Mouse (Mus musculus): ENCODE data around the gene Shh. TPM values are rescaled to one million over a fixed set of nuclear protein-coding genes. Genes with fewer than 3 reads are reported as not detected.

Gene Shh
- polyA plus RNA-seq, 1 experiment, result not detected

DNA sequence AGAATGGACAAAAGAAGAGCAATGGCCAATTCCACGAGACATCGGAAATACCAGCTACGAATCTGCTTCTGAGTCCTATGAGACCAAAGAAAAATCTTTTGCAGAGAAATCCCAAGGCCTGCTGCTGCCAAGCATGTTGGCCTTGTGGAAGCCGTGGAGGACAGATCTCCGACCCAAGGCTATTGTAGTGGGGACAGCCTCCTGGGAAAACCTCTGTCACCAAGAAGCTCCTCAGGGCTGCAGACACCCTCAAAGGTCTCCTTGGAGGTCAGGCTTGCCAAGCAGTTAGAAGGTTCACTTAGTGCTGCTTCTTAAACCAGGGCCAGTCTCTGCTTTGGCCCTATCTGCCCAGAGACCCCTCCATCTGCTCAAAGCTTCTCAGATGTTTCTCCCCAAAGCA is 11.3 kb downstream of the Shh start:
- H3K4me3 ChIP-seq (replicated peaks; ENCODE audit: control insufficient read depth, low read depth, low read length), result no peak overlapping the region
- no peaks in the 10 kb centered on the region for H3K4me1 ChIP-seq (ENCODE audit: control insufficient read depth, insufficient read depth, low read length)
- WGBS, result 85% methylated on average over 5 of the region's 5 CpGs
- H3K27ac ChIP-seq (ENCODE audit: control insufficient read depth, insufficient read depth, low read depth, low read length, poor library complexity), result no peak overlapping the region
- TF ChIP-seq CTCF (IDR thresholded peaks at IDR 0.05; ENCODE audit: control insufficient read depth, insufficient read depth, low read length) (no peak), POLR2A (IDR thresholded peaks at IDR 0.05; ENCODE audit: borderline replicate concordance, control insufficient read depth, low read depth, low read length) (no peak)

DNA sequence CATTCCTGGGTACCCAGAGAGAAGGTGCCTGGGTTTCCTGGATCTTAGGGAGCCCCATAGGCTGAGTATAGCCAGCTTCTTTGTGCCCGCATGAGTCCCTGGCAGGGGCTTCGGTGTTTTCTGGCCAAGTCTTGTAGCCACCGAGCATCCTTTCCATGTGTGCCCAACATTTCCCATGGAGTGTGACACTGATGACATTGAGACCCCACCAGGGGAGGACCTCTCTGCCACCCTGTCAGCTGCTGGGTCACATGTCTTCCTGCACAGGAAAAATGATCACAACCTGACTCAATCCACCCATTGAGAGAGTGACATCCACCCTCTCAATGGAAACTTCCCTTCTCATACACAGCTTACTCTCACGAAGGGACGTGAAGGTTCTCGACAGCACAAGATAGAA is 12.5 kb downstream of the Shh start:
- H3K4me3 ChIP-seq (replicated peaks; ENCODE audit: control insufficient read depth, low read depth, low read length), result no peak overlapping the region
- H3K4me1 ChIP-seq (ENCODE audit: control insufficient read depth, insufficient read depth, low read length), result no peaks in the 10 kb centered on the region
- no peak overlapping the region for H3K27ac ChIP-seq (ENCODE audit: control insufficient read depth, insufficient read depth, low read depth, low read length, poor library complexity)
- no peak for TF ChIP-seq POLR2A (IDR thresholded peaks at IDR 0.05; ENCODE audit: borderline replicate concordance, control insufficient read depth, low read depth, low read length)
- TF ChIP-seq CTCF (IDR thresholded peaks at IDR 0.05; ENCODE audit: control insufficient read depth, insufficient read depth, low read length), result no peak
- 72% methylated on average over 6 of the region's 6 CpGs for WGBS

GRCm38 (mm10) chr5:28453523-28453922 is 13.5 kb downstream of the Shh start:
- TF ChIP-seq POLR2A (IDR thresholded peaks at IDR 0.05; ENCODE audit: borderline replicate concordance, control insufficient read depth, low read depth, low read length) (no peak), CTCF (IDR thresholded peaks at IDR 0.05; ENCODE audit: control insufficient read depth, insufficient read depth, low read length) (no peak)
- no peaks in the 10 kb centered on the region for H3K4me1 ChIP-seq (ENCODE audit: control insufficient read depth, insufficient read depth, low read length)
- no peak overlapping the region for H3K4me3 ChIP-seq (replicated peaks; ENCODE audit: control insufficient read depth, low read depth, low read length)
- no peak overlapping the region for H3K27ac ChIP-seq (ENCODE audit: control insufficient read depth, insufficient read depth, low read depth, low read length, poor library complexity)
- WGBS, result 42% methylated on average over 3 of the region's 3 CpGs

GRCm38 (mm10) chr5:28453086-28453485 is 14.0 kb downstream of the Shh start:
- 75% methylated on average over 5 of the region's 5 CpGs for WGBS
- TF ChIP-seq POLR2A (IDR thresholded peaks at IDR 0.05; ENCODE audit: borderline replicate concordance, control insufficient read depth, low read depth, low read length) (no peak), CTCF (IDR thresholded peaks at IDR 0.05; ENCODE audit: control insufficient read depth, insufficient read depth, low read length) (no peak)
- no peaks in the 10 kb centered on the region for H3K4me1 ChIP-seq (ENCODE audit: control insufficient read depth, insufficient read depth, low read length)
- no peak overlapping the region for H3K4me3 ChIP-seq (replicated peaks; ENCODE audit: control insufficient read depth, low read depth, low read length)
- no peak overlapping the region for H3K27ac ChIP-seq (ENCODE audit: control insufficient read depth, insufficient read depth, low read depth, low read length, poor library complexity)

GRCm38 (mm10) chr5:28451053-28451638 is 15.9 kb downstream of the Shh start:
- Histone ChIP-seq H3K4me3 (replicated peaks; ENCODE audit: control insufficient read depth, low read depth, low read length) (no peak overlapping the region), H3K4me1 (ENCODE audit: control insufficient read depth, insufficient read depth, low read length) (no peaks in the 10 kb centered on the region), H3K27ac (ENCODE audit: control insufficient read depth, insufficient read depth, low read depth, low read length, poor library complexity) (no peak overlapping the region)
- 34% methylated on average over 6 of the region's 6 CpGs for whole genome bisulfite sequencing
- TF ChIP-seq POLR2A (IDR thresholded peaks at IDR 0.05; ENCODE audit: borderline replicate concordance, control insufficient read depth, low read depth, low read length) (no peak), CTCF (IDR thresholded peaks at IDR 0.05; ENCODE audit: control insufficient read depth, insufficient read depth, low read length) (peak; percentile 93)

GRCm38 (mm10) chr5:28450126-28450890 is 16.7 kb downstream of the Shh start:
- WGBS, result 58% methylated on average over 3 of the region's 3 CpGs
- H3K4me1 ChIP-seq (ENCODE audit: control insufficient read depth, insufficient read depth, low read length), result no peaks in the 10 kb centered on the region

DNA sequence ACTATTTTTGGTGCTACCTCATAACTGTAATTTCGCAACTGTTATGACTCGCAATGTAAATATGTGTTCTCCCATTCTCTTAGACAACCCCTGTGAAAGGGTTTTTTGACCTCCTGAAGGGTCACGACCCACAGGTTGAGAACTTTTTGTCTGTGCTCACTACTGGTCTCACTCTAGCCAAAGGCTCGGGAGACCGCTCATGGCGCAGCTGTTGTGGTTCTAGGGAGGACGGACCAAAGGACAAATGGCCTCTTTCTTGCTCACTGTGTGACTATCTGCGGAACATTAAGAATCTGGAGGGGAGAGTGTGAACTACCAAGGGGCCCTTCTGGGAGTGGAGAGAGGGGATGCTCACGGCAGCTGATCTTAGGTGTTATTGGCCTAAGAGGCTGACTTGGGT is 41.1 kb downstream of the Shh start:
- no peak overlapping the region for H3K27ac ChIP-seq (ENCODE audit: control insufficient read depth, insufficient read depth, low read depth, low read length, poor library complexity)
- TF ChIP-seq CTCF (IDR thresholded peaks at IDR 0.05; ENCODE audit: control insufficient read depth, insufficient read depth, low read length) (no peak), POLR2A (IDR thresholded peaks at IDR 0.05; ENCODE audit: borderline replicate concordance, control insufficient read depth, low read depth, low read length) (no peak)
- H3K4me3 ChIP-seq (replicated peaks; ENCODE audit: control insufficient read depth, low read depth, low read length), result no peak overlapping the region
- no peaks in the 10 kb centered on the region for H3K4me1 ChIP-seq (ENCODE audit: control insufficient read depth, insufficient read depth, low read length)
- WGBS, result 85% methylated on average over 9 of the region's 9 CpGs

More at GRCm38 (mm10) chr5:28450126-28450890, 16.7 kb downstream of the Shh start:
- H3K4me3 ChIP-seq (replicated peaks; ENCODE audit: control insufficient read depth, low read depth, low read length), result no peak overlapping the region
- TF ChIP-seq CTCF (IDR thresholded peaks at IDR 0.05; ENCODE audit: control insufficient read depth, insufficient read depth, low read length), result no peak
- no peak overlapping the region for H3K27ac ChIP-seq (ENCODE audit: control insufficient read depth, insufficient read depth, low read depth, low read length, poor library complexity)

DNA sequence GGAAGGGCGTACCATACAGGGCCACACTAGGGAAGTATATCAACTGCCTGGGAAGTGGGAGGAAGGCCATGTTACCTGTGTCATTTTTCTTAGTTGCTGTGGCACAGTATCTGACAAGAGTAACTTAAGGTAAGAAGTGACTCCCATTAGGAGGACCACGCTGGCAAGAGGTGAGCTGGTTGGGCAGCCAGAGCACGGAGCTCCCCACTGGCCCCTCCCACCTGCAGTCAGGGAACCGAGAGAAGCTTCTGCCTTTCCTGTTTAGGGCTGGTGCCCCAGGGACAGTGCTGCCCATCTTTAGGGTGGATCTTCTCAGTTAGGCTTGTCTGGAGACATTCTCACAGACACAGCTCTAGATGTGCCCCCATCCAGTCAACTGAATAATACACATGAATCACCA is 43.3 kb downstream of the Shh start:
- Histone ChIP-seq H3K4me1 (ENCODE audit: control insufficient read depth, insufficient read depth, low read length) (no peaks in the 10 kb centered on the region), H3K4me3 (replicated peaks; ENCODE audit: control insufficient read depth, low read depth, low read length) (no peak overlapping the region), H3K27ac (ENCODE audit: control insufficient read depth, insufficient read depth, low read depth, low read length, poor library complexity) (no peak overlapping the region)
- WGBS, result 56% methylated on average over 4 of the region's 4 CpGs
- TF ChIP-seq POLR2A (IDR thresholded peaks at IDR 0.05; ENCODE audit: borderline replicate concordance, control insufficient read depth, low read depth, low read length), result no peak
- TF ChIP-seq CTCF (IDR thresholded peaks at IDR 0.05; ENCODE audit: control insufficient read depth, insufficient read depth, low read length), result no peak
